Mouse (Mus musculus): Measurements from ENCODE around the gene Nck1.

Gene Nck1

DNA sequence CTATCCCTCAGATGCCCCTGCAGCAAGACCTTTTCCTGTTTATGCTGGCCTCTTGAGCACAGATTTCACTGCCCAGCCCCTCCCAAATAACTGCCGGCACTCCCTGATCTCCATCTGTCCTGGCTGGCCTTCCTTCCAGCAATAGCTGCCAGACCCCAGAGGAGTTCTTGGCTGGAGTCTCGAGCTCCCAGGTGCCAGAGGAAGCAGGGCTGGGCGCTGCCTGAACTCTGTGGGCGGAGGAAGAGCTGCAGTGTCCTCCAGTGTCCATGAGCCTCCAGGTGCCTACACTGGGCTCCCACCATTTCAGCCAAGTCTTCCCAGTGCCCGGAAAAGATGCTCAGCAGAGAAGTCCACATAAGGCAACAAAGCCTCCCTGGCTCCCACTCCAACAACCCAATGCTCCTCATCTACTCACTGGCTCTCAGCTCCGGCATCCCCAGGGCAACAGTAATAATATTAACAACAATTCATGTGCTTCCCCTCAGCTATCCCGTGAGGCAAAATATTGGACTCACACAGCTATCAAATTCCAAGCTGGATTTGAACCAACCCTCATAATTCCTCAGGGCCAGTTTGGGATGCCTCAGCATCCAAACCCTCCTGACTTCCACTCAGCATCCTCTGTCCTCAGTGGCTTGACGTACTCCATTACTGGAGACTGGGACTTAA is 74.9 kb downstream of the Nck1 start:
- no peak for DNase-seq (ENCODE audit: low read depth, low spot score)

DNA sequence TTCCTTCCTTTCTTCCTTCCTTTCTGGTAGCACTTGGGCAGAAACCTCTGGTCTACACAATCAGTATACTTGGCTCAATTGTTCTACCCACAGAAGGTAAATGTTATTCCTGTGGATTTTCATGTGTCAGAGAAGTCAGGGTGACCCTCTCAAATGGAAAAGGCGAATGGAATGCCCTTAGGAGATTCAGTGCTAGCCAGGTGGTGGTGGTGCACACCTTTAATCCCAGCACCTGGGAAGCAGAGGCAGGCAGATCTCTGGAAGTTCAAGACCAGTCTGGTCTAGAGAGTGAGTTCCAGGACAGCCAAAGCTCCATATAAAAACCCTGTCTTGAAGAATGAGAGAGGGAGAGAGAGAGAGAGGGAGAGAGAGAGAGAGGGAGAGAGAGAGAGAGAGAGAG is 75.7 kb downstream of the Nck1 start:
- DNase-seq (ENCODE audit: low read depth, low spot score): no peak

DNA sequence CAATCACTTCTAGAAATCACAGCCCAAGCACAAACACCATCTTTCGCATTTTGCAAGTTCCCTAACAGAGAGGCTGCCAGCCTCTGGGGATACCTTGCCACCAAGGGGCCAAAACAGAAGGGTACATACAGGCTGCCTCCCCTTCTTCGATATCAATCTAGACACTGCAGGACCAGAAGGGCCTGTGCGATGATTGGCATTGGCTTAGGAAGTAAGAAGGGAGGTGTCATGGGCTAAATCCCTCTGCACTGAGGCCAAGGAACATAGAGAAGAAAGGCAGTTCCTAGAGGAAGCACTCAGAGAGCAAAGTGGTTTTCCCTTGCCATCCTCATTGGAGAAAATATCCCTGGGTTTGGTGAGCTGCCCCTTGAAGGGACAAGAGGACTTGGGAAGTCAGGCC is 76.3 kb downstream of the Nck1 start:
- DNase-seq (ENCODE audit: low read depth, low spot score): no peak

DNA sequence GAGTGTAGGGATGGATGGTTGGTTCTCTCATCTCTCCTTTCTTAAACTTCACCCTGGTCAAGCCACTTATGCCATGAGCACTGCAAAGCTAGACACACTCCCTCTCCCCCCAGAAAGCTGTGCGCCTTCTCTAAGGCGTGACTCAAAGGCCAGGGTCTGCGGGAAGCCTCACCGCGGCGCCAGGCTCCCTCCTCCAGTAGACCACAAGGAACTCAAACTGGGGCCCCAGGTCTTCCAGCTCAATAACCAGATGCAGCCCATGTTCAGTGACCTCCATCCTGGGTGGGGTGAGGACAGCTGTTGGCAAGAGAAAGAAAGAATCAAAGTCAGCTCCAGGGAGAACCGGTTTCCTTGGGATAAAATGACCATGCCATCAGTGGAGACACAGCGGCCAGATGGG is 77.8 kb downstream of the Nck1 start:
- DNase-seq (ENCODE audit: low read depth, low spot score): no peak

DNA sequence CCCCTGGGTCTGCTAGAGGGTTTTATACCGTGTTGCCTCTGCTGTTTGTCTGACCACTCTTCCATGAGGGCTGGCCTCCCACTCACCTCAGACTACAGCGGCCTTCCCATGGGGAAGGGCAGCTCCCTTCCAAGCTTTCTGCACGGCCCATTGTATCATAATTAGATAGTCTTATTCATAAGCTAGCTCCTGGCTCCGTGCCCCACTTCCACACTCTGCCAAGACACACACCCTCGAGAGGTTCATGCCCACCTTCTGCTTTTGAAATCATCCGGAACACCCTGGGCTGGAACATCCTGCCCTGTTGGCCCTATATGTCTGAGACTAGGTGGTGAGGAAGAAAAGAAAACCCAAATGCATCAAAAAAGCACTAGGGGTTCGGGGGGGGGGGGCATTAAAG is 78.3 kb downstream of the Nck1 start:
- DNase-seq (ENCODE audit: low read depth, low spot score): no peak

DNA sequence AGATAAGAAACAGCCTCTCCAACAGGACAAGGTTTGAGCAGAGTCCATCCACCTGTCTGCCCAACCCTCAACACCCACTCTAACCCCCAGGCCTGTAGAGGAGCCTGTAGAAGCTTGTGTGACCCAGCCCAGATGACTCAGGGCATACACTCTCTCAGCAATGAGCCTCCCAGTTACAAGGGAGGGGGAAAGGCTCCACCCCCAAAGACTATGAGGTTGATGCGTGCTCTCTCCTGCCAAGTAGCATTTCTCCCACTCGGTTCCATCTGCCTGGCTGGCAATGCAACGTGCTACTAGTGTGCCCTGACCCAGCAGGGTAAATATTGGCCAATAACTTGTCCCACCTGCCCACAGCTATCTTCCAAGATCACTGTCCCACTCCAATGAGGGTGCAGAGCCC is 79.2 kb downstream of the Nck1 start:
- DNase-seq (ENCODE audit: low read depth, low spot score): no peak

DNA sequence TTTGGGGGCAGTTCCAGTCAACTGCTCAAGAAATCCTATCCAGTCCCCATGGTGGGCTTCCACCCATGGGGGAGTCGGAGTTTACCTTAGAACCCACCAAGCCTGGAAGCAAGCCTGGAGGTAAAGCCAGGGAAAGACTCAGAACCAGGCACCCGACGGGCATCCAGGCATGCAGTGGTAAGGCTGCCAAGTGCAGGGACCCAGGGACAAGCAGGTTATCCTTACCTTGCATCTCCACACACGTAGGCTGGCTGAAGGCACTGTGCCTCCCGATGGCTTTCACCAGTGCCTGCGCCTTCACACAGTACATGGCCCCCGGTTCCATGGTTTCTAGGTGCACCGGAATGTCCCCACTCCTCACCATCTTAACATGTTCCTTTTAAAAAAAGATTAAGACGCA is 79.9 kb downstream of the Nck1 start:
- DNase-seq (ENCODE audit: low read depth, low spot score): no peak

DNA sequence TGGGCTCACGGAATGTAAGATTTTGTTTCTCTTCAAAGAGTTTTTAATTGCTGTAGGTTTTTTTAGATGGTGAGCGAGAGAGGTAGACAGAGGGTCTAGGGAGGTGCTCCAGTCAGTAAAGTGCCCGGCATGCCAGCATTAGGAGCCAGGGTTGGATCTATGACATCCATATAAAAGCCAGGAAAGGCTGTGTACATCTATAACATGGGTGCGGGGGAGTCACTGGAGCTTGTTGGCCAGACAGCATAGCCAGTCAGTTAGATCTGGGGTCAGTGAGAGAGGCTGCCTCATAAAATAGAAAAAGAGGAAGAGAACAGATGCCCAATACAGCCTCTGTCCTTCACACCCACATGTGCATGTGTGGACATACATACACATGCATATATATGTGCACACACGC is 80.6 kb downstream of the Nck1 start:
- DNase-seq (ENCODE audit: low read depth, low spot score): no peak

DNA sequence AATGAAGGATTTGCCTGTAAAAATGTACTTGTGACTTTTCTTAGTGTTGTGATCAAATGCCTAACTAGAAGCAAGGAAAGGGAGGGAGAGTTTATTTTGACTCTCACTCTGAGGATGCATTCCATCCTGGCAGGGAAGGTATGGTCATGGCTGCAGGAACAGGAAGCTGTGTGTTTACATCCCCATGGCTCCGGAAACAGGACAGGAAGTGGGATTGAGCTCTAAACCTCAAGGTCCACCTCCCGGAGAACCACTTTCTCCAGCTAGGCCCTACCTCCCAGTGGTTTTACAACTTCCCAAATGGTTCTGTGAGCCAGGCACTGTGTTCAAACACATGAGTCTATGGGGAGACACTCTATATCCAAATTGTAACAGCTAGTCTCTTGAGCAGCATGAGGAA is 82.2 kb downstream of the Nck1 start:
- DNase-seq (ENCODE audit: low read depth, low spot score): no peak

DNA sequence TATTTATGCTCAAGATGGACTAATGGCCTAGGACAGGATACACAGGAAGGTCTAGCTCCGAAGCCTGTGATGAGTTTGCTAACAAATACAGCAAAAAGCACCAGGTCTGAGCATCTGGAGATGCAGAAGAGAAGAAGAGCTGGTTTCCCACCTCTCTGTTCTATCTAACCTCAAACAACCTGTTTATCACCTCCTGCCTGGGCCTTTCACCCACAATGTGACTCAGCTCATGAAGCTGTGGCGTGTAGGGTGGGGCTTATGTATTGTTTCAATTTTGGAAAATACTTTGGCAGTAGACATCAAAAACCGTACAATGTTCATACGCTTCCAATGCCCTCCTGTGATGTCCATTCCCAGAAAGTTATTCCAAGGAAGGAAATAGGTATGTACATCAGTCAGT is 83.8 kb downstream of the Nck1 start:
- DNase-seq (ENCODE audit: low read depth, low spot score): no peak

DNA sequence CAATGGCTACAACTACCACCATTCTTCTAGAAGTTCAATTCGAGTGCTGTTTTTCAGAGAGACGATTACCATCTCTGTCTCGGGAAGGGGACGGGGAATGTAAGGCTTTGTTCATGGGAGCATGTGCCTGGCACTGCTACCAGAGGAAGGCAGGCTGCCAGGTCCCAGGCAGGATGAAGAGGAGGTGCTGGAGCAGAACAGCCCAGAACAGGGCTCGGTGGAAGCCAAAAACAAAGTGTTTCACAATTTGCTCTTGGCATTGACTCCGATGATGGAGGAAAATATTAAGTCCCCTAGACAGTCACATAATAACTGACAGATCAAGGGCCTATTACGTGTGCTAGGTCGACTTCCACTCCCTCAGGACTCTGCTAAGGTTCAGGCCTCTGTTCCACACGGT is 84.3 kb downstream of the Nck1 start:
- DNase-seq (ENCODE audit: low read depth, low spot score): no peak

DNA sequence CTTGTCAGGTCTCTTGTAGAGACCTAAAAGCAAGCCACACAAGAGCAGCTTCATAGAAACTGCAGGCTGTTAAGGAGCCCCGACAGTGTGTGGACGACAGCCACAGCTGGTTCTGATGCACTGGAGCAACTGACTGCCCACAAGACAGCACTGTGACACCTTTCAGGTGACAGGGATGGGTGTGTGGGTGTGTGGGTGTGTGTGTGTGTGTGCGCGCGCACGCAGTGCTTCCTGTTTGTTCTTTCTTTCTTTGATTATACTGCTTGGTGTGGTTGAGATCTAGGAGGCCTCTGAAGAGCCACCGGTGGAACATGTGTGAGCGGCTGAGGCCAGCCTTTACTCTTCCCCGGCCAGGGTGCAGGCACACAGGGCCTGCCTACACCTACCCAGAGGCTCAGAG is 85.7 kb downstream of the Nck1 start:
- no peak for DNase-seq (ENCODE audit: low read depth, low spot score)

DNA sequence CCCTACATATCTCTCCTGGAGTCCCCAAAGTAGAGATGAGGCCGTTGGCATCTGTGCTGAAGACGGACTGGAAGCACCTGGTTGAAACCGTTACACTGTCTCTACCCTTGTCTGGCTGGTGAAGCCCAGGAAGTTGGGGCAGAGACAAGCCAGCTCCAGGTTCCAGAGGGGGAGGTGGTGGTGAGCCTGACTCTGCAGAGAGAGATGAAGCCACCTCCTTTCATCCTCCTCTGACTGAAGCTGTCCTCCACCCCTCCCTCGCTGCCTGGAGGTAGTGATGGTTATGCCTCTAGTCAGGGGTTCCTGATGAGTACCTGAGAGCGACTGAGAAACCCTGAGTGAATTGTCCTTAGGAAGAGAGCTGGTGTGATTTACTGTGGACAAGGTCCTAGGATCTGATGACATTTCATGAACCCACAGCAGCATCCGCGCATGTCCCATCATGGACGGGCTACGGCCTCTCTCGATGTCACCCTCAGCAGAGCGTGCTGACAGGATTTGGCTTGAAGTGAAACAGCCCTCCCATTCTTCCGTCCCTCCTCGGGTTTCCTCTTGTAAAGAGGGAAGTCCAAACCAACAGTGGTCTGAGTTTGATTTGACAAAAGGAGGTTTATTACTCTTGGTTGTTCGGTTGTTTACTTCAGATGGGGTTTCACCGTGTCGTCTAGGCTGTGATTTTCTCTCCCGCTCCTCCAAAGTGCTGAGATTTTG is 87.8 kb downstream of the Nck1 start:
- no peak for DNase-seq (ENCODE audit: low read depth, low spot score)

DNA sequence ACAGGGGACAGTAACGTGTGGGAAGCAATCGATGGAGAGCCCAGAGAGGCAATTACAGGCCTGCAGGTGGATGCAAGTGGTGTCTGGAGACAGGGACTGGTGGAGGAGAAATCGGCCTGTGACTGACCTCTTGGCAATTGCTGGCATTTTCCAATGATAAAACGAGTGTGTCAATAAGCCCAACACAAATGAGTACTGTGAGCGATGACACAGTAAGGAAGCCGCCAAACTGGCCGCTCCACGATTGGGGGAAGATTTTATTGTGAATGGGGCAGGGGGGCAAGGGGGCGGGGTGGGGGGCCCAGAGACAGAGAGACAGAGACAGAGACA is 91.3 kb downstream of the Nck1 start:
- no peak for DNase-seq (ENCODE audit: low read depth, low spot score)

DNA sequence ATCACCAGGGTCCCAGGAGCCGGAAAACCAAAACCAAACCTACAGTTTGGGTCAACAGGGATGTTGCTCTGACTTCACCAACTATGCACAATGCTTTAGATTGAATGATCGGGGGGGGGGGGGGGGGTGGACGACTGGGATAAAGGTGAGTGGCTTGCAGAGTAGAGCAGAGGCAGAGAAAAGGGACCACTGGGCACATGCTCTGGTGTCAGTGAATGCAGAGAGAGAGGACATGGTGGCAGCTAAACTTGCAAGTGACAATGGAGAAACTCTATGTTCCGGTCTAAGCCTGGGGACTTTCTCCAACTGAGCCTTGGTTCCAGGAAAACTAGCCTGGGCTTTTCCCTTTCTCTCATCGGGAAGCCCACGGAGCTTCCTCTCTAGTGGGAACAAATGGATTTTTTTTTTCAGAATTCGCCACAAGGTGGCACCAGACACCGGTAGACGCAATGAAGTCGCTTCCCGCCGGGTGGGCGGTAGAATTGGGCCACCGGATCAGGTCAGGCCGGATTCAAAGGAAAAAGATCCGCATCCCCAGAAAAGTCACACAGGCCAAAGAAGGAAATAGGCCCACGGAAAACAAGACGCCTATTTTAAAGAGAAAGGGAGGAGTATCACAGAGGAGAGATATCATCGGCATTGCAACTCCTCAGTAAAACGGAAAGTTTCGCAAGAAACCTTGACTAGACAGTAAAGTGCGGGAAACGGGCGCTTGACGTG is 91.8 kb downstream of the Nck1 start:
- peak; percentile 65 for DNase-seq (ENCODE audit: low read depth, low spot score)

DNA sequence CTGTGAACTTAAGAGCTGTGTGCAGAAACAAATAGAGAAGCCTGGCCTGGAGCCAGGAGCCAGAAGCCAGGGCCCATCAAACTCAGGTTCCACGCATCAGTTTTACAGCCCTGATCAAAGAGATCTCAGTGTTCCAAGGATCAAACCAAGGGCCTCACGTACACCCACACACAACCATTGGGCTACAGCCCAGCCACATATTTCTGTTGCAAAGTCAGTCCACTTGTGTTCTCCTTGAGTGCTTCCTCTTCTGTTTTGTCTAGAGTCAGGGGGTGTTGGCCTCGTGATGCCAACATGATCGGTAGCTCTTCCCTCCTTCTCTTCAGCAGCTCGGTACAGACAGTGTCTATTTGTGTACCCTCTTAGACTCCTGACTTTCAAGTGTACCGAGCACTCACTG is 93.5 kb downstream of the Nck1 start:
- DNase-seq (ENCODE audit: low read depth, low spot score): no peak

DNA sequence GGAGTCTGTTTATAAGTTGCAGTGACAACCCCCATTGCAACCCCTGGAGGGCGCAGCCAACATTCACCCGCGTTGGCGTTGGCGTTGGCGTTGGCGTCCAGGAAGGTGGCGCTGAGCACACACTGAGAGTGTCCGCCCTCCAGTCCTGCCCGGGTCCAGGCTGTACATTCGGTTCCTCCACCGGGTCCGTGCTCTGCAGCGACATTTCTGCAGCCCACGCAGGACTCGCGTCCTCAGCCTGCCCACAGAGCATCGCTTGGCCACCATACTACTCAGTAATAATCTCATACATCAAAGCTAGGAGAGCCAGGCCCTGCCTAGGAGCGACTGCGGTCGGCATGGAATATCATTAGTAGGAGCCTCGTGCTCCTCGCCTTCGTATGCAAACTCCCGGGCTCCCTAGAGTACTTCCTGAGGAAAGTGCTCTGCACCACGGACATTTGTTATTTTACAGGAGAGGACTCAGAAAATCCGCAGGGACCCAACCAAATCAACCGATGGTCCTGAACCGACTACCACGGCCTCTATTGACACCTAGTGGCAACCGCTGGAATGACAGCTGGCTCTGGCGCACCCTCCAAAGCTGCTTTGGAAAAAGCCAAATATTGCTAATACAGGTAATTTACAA is 99.8 kb downstream of the Nck1 start:
- DNase-seq (ENCODE audit: low read depth, low spot score): peak; percentile 61

All from WW6 (cell line).